Mouse (Mus musculus): Measurements from ENCODE around the gene Fmod. TPM values are rescaled to one million over a fixed set of nuclear protein-coding genes. Genes with fewer than 3 reads are reported as not detected.

Gene Fmod
- polyA plus RNA-seq, 1 experiment from 2014 or later = 195 TPM

- no peak overlapping the region for H3K4me2 ChIP-seq
- H3K9me3 ChIP-seq = no peaks in the 10 kb centered on the region
- no peak overlapping the region for H3K4me3 ChIP-seq
- no peaks in the 10 kb centered on the region for H3K27me3 ChIP-seq
- H3K27ac ChIP-seq = no peak overlapping the region
- 47% methylated on average over 4 of the region's 4 CpGs for WGBS
- H3K4me1 ChIP-seq = peaks cover 48% of the 10 kb centered on the region
- no peak for ATAC-seq (ENCODE audit: borderline replicate concordance, extremely low read depth, low FRiP score, low TSS enrichment)
- no peak overlapping the region for H3K9ac ChIP-seq
- H3K36me3 ChIP-seq = no peaks in the 10 kb centered on the region
Observed at GRCm38 (mm10) chr1:134056285-134056684, 19.2 kb downstream of the Fmod start.

- Histone ChIP-seq H3K4me1 (peaks cover 62% of the 10 kb centered on the region), H3K27ac (no peak overlapping the region), H3K9me3 (no peaks in the 10 kb centered on the region), H3K4me3 (no peak overlapping the region), H3K4me2 (no peak overlapping the region), H3K36me3 (no peaks in the 10 kb centered on the region), H3K27me3 (no peaks in the 10 kb centered on the region), H3K9ac (no peak overlapping the region)
- 64% methylated on average over 8 of the region's 8 CpGs for WGBS
- ATAC-seq (ENCODE audit: borderline replicate concordance, extremely low read depth, low FRiP score, low TSS enrichment) = no peak
Observed at GRCm38 (mm10) chr1:134057736-134058135, 20.7 kb downstream of the Fmod start.

- H3K27ac ChIP-seq = 0 out of 2 replicates have a peak overlapping the region, but pooled peaks have one; percentile 15
- H3K9me3 ChIP-seq = no peaks in the 10 kb centered on the region
- no peak overlapping the region for H3K4me3 ChIP-seq
- H3K36me3 ChIP-seq = no peaks in the 10 kb centered on the region
- no peak overlapping the region for H3K4me2 ChIP-seq
- no peak for ATAC-seq (ENCODE audit: borderline replicate concordance, extremely low read depth, low FRiP score, low TSS enrichment)
- no peaks in the 10 kb centered on the region for H3K27me3 ChIP-seq
- peaks cover 73% of the 10 kb centered on the region for H3K4me1 ChIP-seq
- H3K9ac ChIP-seq = no peak overlapping the region
- 51% methylated on average over 6 of the region's 6 CpGs for WGBS
Observed at GRCm38 (mm10) chr1:134058870-134059269, 21.8 kb downstream of the Fmod start.

- H3K27ac ChIP-seq = peak overlapping the region; percentile 99
- peaks cover 75% of the 10 kb centered on the region for H3K4me1 ChIP-seq
- H3K9ac ChIP-seq = peak overlapping the region; percentile 30
- no peaks in the 10 kb centered on the region for H3K9me3 ChIP-seq
- peak overlapping the region; percentile 70 for H3K4me2 ChIP-seq
- H3K4me3 ChIP-seq = peak overlapping the region; percentile 33
- 54% methylated on average over 16 of the region's 16 CpGs for WGBS
- ATAC-seq (ENCODE audit: borderline replicate concordance, extremely low read depth, low FRiP score, low TSS enrichment) = no peak
- no peaks in the 10 kb centered on the region for H3K36me3 ChIP-seq
- H3K27me3 ChIP-seq = no peaks in the 10 kb centered on the region
Observed at GRCm38 (mm10) chr1:134059739-134060695, 23.0 kb downstream of the Fmod start.

DNA sequence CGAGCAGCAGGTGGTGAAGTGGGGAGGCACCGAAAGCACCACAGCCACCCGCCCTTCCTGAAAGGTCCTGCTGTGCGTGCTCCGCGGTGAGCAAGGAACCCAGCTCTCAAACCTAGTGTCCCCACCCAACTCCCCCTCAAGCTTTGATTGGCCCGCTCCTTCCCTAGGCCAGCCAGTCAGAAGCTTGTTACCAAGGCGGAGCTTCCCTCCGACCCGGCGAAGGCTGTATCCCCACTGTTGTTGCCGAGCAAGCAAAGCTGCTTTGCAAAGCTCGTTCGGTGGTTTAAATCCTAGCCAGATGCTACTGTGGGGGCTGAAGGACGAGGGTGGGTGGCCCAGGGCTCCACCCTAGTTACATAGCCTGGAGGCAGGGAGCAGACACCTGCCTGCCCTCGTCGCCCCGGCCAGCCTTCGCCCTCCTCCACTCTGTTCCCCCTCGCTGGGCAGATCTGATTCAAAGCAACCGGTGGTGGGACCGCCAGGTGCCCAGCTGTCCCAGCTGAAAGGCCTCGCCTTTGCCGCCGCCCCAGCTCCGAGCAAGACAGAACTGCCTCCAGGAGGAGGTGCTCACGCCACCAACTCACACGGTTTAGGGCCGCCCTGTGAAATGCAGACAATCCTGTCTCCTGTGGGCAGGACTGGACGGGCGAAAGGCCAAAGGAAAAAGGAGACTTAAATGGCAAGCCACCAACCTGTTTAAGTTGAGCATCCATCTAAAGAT is 24.0 kb downstream of the Fmod start:
- Histone ChIP-seq H3K27me3 (no peaks in the 10 kb centered on the region), H3K9ac (peak overlapping the region; percentile 49), H3K4me3 (peak overlapping the region; percentile 33), H3K9me3 (no peaks in the 10 kb centered on the region), H3K27ac (peak overlapping the region; percentile 99), H3K4me2 (peak overlapping the region; percentile 70), H3K36me3 (no peaks in the 10 kb centered on the region), H3K4me1 (peaks cover 77% of the 10 kb centered on the region)
- 2% methylated on average over 31 of the region's 31 CpGs for WGBS
- peak; percentile 91 for ATAC-seq (ENCODE audit: borderline replicate concordance, extremely low read depth, low FRiP score, low TSS enrichment)

DNA sequence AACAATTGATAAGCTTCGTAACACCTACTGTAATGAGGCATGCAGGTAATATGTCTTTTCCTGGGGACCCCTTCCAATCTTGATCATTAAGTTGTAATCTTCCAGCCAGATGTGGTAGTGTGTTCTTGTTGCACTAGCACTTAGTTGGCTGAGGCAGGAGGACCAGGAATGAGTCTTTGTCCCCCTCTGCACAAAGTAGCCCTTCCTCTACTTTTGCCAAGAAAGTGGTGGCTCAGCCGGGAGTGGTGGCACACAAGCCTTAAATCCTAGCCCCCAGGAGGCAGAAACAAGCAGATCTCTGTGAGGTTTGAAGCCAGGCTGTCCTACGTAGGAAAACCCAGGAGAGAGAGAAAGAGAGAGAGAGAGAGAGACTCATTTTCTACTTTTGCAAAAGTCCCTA is 24.9 kb downstream of the Fmod start:
- no peak for ATAC-seq (ENCODE audit: borderline replicate concordance, extremely low read depth, low FRiP score, low TSS enrichment)
- H3K4me1 ChIP-seq = peaks cover 80% of the 10 kb centered on the region

DNA sequence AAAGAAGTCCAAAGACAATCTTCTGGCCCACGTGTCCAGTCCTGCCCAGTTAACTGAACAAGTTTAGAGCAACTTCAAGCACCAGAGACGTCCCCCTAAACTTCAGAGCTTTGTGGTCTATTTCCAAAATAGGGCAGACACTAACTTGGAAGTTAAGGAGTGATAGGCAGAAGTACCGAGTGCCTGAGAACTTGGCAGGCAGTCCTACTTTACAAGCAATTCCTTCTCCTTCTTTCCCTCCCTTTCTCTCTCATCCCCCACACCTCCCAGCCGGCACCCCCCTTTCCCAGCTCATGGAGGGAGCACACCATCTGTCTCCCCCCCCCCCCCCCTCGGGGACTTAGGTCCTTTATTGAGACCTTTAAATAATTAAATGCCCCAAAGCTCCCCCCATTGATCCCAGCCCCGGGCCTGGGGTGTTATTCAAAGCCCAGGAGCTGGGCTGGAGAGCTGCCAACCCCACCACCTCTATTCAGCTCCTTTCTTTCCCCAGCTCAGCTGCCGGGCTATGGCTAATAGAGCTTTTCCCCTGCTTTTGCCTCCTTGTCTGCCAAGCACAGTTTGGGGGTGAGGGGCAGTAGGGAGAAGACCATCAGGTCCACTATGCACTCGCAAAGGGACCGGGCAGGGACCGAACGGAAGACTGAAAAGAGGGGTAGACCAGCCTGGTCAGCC is 25.5 kb downstream of the Fmod start:
- Histone ChIP-seq H3K4me2 (peak overlapping the region; percentile 51), H3K9me3 (no peaks in the 10 kb centered on the region), H3K9ac (peak overlapping the region; percentile 27), H3K36me3 (no peaks in the 10 kb centered on the region), H3K4me1 (peaks cover 85% of the 10 kb centered on the region), H3K27me3 (no peaks in the 10 kb centered on the region), H3K4me3 (peak overlapping the region; percentile 7; the same call in 1 of the 2 replicates), H3K27ac (peak overlapping the region; percentile 99)
- no peak for ATAC-seq (ENCODE audit: borderline replicate concordance, extremely low read depth, low FRiP score, low TSS enrichment)
- 4% methylated on average over 11 of the region's 11 CpGs for WGBS

More for the DNA sequence above, 24.9 kb downstream of the Fmod start:
- Histone ChIP-seq H3K9me3 (no peaks in the 10 kb centered on the region), H3K4me2 (peak overlapping the region; percentile 70; the same call in 1 of the 2 replicates), H3K36me3 (no peaks in the 10 kb centered on the region), H3K4me3 (no peak overlapping the region), H3K27ac (peak overlapping the region; percentile 99), H3K9ac (no peak overlapping the region), H3K27me3 (no peaks in the 10 kb centered on the region)
- 67% methylated on average over 3 of the region's 3 CpGs for WGBS

- ATAC-seq (ENCODE audit: borderline replicate concordance, extremely low read depth, low FRiP score, low TSS enrichment) = 0 out of 2 replicates have a peak, but pooled peaks have one; percentile 5
- no peaks in the 10 kb centered on the region for H3K36me3 ChIP-seq
Observed at GRCm38 (mm10) chr1:134063086-134063772, 26.2 kb downstream of the Fmod start.

DNA sequence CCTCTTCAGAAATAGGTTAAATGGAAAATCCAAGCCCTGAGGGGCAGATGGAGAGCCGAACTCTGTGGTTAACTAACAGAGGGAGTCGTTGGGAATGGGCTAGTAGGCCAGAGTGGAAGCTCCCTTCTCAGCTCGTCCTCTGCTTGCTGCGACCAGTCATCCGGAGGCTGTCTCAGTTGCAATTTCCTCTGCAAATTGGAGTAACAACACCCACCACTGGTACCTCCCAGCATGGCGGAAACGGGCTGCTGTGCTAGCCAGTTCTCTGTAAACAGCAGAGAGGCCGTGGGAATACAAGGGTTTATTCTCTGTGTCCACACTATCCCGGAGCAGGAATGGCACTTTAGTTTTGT is 26.7 kb downstream of the Fmod start:
- 11% methylated on average over 9 of the region's 9 CpGs for WGBS
- H3K9me3 ChIP-seq = no peaks in the 10 kb centered on the region
- H3K9ac ChIP-seq = peak overlapping the region; percentile 44
- no peak for ATAC-seq (ENCODE audit: borderline replicate concordance, extremely low read depth, low FRiP score, low TSS enrichment)
- H3K4me3 ChIP-seq = peak overlapping the region; percentile 7
- H3K4me2 ChIP-seq = peak overlapping the region; percentile 51
- no peaks in the 10 kb centered on the region for H3K27me3 ChIP-seq
- H3K36me3 ChIP-seq = no peaks in the 10 kb centered on the region
- H3K4me1 ChIP-seq = peaks cover 87% of the 10 kb centered on the region
- peak overlapping the region; percentile 99 for H3K27ac ChIP-seq

More at GRCm38 (mm10) chr1:134063086-134063772, 26.2 kb downstream of the Fmod start:
- Histone ChIP-seq H3K9me3 (no peaks in the 10 kb centered on the region), H3K4me2 (peak overlapping the region; percentile 51), H3K4me1 (peaks cover 85% of the 10 kb centered on the region), H3K27ac (peak overlapping the region; percentile 99), H3K4me3 (peak overlapping the region; percentile 7), H3K27me3 (no peaks in the 10 kb centered on the region), H3K9ac (peak overlapping the region; percentile 44)
- WGBS = 1% methylated on average over 33 of the region's 33 CpGs

- no peaks in the 10 kb centered on the region for H3K27me3 ChIP-seq
- peak overlapping the region; percentile 51; the same call in 1 of the 2 replicates for H3K4me2 ChIP-seq
- H3K4me1 ChIP-seq = peaks cover 89% of the 10 kb centered on the region
- H3K4me3 ChIP-seq = no peak overlapping the region
- ATAC-seq (ENCODE audit: borderline replicate concordance, extremely low read depth, low FRiP score, low TSS enrichment) = no peak
- H3K9ac ChIP-seq = no peak overlapping the region
- H3K9me3 ChIP-seq = no peaks in the 10 kb centered on the region
- no peaks in the 10 kb centered on the region for H3K36me3 ChIP-seq
- 90% methylated on average over 2 of the region's 2 CpGs for WGBS
- peak overlapping the region; percentile 99 for H3K27ac ChIP-seq
Observed at GRCm38 (mm10) chr1:134064296-134064831, 27.3 kb downstream of the Fmod start.

Data from lung, embryonic 15.5 days (tissue).